Mouse (Mus musculus): ENCODE results near the gene Mmp24. TPM values are rescaled to one million over a fixed set of nuclear protein-coding genes. Genes with fewer than 3 reads are reported as not detected.

Gene Mmp24
- total and polyA plus RNA-seq, 2 experiments from 2014 or later = 17.0 to 128 TPM

GRCm38 (mm10) chr2:155786905-155787304 lies 11.8 kb downstream of the Mmp24 start:
- DNase-seq = no peak
- TF ChIP-seq CTCF (IDR thresholded peaks at IDR 0.05; ENCODE audit: low read depth) = no peak
- 78% methylated on average over 5 of the region's 5 CpGs for WGBS
- Histone ChIP-seq H3K9ac (no peak overlapping the region), H3K36me3 (ENCODE audit: insufficient read depth) (no peaks in the 10 kb centered on the region), H3K4me2 (ENCODE audit: low read depth) (no peak overlapping the region), H3K4me3 (ENCODE audit: low read depth, low read length) (no peak overlapping the region), H3K27me3 (ENCODE audit: insufficient read depth, low read length) (no peaks in the 10 kb centered on the region), H3K27ac (ENCODE audit: low read depth, low read length) (no peak overlapping the region), H3K4me1 (ENCODE audit: insufficient read depth) (no peaks in the 10 kb centered on the region), H3K9me3 (ENCODE audit: low read length) (no peaks in the 10 kb centered on the region)
- ATAC-seq = no peak

GRCm38 (mm10) chr2:155787949-155788931 lies 13.1 kb downstream of the Mmp24 start:
- H3K4me3 ChIP-seq (ENCODE audit: low read depth, low read length) = no peak overlapping the region
- no peak for DNase-seq
- no peaks in the 10 kb centered on the region for H3K36me3 ChIP-seq (ENCODE audit: insufficient read depth)
- no peaks in the 10 kb centered on the region for H3K27me3 ChIP-seq (ENCODE audit: insufficient read depth, low read length)
- no peaks in the 10 kb centered on the region for H3K9me3 ChIP-seq (ENCODE audit: low read length)
- TF ChIP-seq CTCF (IDR thresholded peaks at IDR 0.05; ENCODE audit: low read depth) = no peak
- H3K9ac ChIP-seq = no peak overlapping the region
- no peak overlapping the region for H3K4me2 ChIP-seq (ENCODE audit: low read depth)
- ATAC-seq = peak; percentile 34
- peak overlapping the region; percentile 35; the same call in 1 of the 2 replicates for H3K27ac ChIP-seq (ENCODE audit: low read depth, low read length)
- 68% methylated on average over 18 of the region's 18 CpGs for WGBS
- H3K4me1 ChIP-seq (ENCODE audit: insufficient read depth) = no peaks in the 10 kb centered on the region

- H3K36me3 ChIP-seq (ENCODE audit: insufficient read depth) = peaks cover 18% of the 10 kb centered on the region
- H3K27me3 ChIP-seq (ENCODE audit: insufficient read depth, low read length) = no peaks in the 10 kb centered on the region
- H3K4me1 ChIP-seq (ENCODE audit: insufficient read depth) = no peaks in the 10 kb centered on the region
- no peak overlapping the region for H3K4me3 ChIP-seq (ENCODE audit: low read depth, low read length)
- 29% methylated on average over 12 of the region's 12 CpGs for WGBS
- H3K9me3 ChIP-seq (ENCODE audit: low read length) = no peaks in the 10 kb centered on the region
- DNase-seq (no peak), ATAC-seq (no peak)
- H3K27ac ChIP-seq (ENCODE audit: low read depth, low read length) = no peak overlapping the region
- no peak overlapping the region for H3K9ac ChIP-seq
- H3K4me2 ChIP-seq (ENCODE audit: low read depth) = no peak overlapping the region
- TF ChIP-seq CTCF (IDR thresholded peaks at IDR 0.05; ENCODE audit: low read depth) = no peak
Measured at GRCm38 (mm10) chr2:155792899-155793298, 17.8 kb downstream of the Mmp24 start.

DNA sequence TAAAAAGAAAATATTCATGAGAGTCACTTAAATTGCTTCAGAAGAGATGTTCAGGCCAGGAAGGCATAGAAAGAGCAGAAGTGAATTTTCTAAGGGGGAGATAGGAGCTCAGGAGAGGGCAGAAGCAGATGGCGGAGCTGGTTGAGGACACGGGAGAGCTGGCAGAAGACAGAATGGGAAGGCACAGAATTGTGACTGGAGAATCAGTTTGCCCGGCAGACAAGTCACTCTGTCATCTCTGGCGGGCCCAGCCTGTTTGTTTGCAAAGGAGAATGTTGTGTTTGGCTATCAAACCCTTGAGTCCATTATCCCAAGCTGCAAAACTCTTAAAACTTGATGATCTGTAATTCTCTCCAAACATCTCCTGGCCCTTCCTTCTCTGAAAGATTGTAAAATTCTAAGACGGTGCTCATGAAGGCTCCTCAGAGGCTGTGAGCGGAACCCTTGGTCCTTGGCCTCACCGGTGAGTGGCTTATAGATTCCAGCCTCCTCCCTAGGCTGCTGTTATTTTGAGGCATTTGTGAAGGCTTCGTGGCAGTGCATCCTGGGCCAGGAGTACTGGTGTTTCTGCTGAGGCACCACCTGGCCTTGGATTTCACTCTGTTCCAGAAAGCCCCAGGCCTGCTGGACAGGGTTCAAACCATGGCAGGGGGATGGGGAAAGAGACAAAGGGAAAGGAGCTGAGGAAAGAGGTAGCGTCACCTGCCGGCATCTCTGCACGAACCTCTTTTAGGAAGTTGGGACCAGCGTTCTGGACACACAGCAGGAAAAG lies 19.7 kb downstream of the Mmp24 start:
- Histone ChIP-seq H3K27ac (ENCODE audit: low read depth, low read length) (no peak overlapping the region), H3K27me3 (ENCODE audit: insufficient read depth, low read length) (no peaks in the 10 kb centered on the region), H3K9ac (no peak overlapping the region), H3K9me3 (ENCODE audit: low read length) (no peaks in the 10 kb centered on the region), H3K4me1 (ENCODE audit: insufficient read depth) (no peaks in the 10 kb centered on the region), H3K4me2 (ENCODE audit: low read depth) (no peak overlapping the region), H3K36me3 (ENCODE audit: insufficient read depth) (peaks cover 37% of the 10 kb centered on the region), H3K4me3 (ENCODE audit: low read depth, low read length) (no peak overlapping the region)
- TF ChIP-seq CTCF (IDR thresholded peaks at IDR 0.05; ENCODE audit: low read depth) = no peak
- DNase-seq (no peak), ATAC-seq (no peak)
- 79% methylated on average over 12 of the region's 12 CpGs for WGBS

DNA sequence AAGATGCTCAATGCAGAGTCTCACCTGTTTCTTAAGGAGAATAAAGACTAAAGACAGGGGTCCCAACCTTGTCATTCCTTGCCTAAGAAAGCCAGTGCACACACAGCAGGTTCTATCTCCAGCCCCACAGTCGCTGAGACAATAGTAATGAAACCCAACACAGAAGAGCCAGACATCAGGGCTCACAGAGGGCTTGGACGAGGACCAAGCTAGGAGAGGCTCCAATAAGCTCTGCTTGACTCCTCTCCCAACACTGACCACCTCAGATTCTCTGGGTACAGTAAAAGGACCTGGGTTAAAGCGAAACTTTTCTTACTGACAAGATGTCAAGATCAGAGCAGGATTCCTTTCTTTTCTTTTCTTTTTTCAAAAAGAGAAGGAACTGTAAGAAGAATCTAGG lies 23.5 kb downstream of the Mmp24 start:
- ATAC-seq = no peak
- TF ChIP-seq CTCF (IDR thresholded peaks at IDR 0.05; ENCODE audit: low read depth) = no peak
- 58% methylated on average over 3 of the region's 3 CpGs for WGBS
- no peak for DNase-seq
- H3K4me2 ChIP-seq (ENCODE audit: low read depth) = no peak overlapping the region
- H3K4me3 ChIP-seq (ENCODE audit: low read depth, low read length) = no peak overlapping the region
- no peak overlapping the region for H3K27ac ChIP-seq (ENCODE audit: low read depth, low read length)
- H3K9ac ChIP-seq = no peak overlapping the region
- H3K27me3 ChIP-seq (ENCODE audit: insufficient read depth, low read length) = no peaks in the 10 kb centered on the region
- H3K4me1 ChIP-seq (ENCODE audit: insufficient read depth) = no peaks in the 10 kb centered on the region
- peaks cover 50% of the 10 kb centered on the region for H3K36me3 ChIP-seq (ENCODE audit: insufficient read depth)
- H3K9me3 ChIP-seq (ENCODE audit: low read length) = no peaks in the 10 kb centered on the region

DNA sequence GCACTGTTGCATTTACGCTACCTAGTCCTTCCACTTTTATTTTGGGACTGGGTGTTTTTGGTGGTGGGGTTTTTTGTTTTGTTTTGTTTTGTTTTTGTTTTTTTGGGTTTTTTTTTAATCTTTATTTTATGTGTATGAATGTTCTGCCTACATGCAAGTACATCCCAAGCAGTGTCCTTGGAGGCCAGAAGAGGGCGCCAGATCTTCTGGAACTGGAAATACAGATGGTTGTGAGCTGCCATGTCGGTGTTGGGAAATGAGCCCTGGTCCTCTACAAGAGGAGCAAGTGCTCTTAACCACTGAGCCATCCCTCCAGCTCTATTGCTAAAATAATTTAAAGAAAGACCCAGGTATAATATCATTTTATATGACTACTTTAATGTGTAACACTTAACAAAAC lies 27.6 kb downstream of the Mmp24 start:
- H3K4me3 ChIP-seq (ENCODE audit: low read depth, low read length) = no peak overlapping the region
- no peak overlapping the region for H3K9ac ChIP-seq
- H3K27ac ChIP-seq (ENCODE audit: low read depth, low read length) = no peak overlapping the region
- no peaks in the 10 kb centered on the region for H3K4me1 ChIP-seq (ENCODE audit: insufficient read depth)
- peaks cover 47% of the 10 kb centered on the region for H3K36me3 ChIP-seq (ENCODE audit: insufficient read depth)
- H3K4me2 ChIP-seq (ENCODE audit: low read depth) = no peak overlapping the region
- ATAC-seq (no peak), DNase-seq (no peak)
- no peaks in the 10 kb centered on the region for H3K27me3 ChIP-seq (ENCODE audit: insufficient read depth, low read length)
- 57% methylated on average over 3 of the region's 3 CpGs for WGBS
- peak; percentile 38 for TF ChIP-seq CTCF (IDR thresholded peaks at IDR 0.05; ENCODE audit: low read depth)
- no peaks in the 10 kb centered on the region for H3K9me3 ChIP-seq (ENCODE audit: low read length)

DNA sequence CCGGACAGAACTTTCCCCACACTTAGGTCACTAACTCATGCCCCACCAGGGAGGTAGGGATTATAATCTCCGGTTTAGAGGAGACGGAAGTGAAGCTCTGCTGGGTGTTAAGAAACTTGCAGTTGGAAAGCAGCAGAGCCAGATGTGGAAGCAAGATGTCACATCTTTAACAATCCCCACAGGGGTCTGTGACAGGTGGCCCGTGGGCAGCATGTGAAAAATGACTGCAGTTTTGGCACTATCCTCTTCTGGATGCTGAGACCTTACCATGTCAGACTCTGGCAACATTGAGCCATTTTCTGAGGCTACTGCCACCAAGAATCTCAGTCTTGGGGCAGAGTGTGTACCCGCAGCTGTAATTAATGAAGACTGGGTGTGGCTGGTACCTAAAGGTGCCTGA lies 28.9 kb downstream of the Mmp24 start:
- H3K9ac ChIP-seq = no peak overlapping the region
- H3K4me1 ChIP-seq (ENCODE audit: insufficient read depth) = no peaks in the 10 kb centered on the region
- ATAC-seq (no peak), DNase-seq (no peak)
- H3K4me2 ChIP-seq (ENCODE audit: low read depth) = no peak overlapping the region
- peaks cover 40% of the 10 kb centered on the region for H3K36me3 ChIP-seq (ENCODE audit: insufficient read depth)
- H3K9me3 ChIP-seq (ENCODE audit: low read length) = no peaks in the 10 kb centered on the region
- H3K27me3 ChIP-seq (ENCODE audit: insufficient read depth, low read length) = no peaks in the 10 kb centered on the region
- no peak overlapping the region for H3K4me3 ChIP-seq (ENCODE audit: low read depth, low read length)
- no peak overlapping the region for H3K27ac ChIP-seq (ENCODE audit: low read depth, low read length)
- TF ChIP-seq CTCF (IDR thresholded peaks at IDR 0.05; ENCODE audit: low read depth) = no peak
- WGBS = 72% methylated on average over 5 of the region's 5 CpGs

Data from forebrain, postnatal 0 days (tissue).